Mouse (Mus musculus): Measurements from ENCODE around the gene Smok2a.
"Not testable (repeated sequence)": the region's sequence is repeated elsewhere in the genome, so short reads cannot be mapped to it uniquely, and the experiment has no call there.

Gene Smok2a

DNA sequence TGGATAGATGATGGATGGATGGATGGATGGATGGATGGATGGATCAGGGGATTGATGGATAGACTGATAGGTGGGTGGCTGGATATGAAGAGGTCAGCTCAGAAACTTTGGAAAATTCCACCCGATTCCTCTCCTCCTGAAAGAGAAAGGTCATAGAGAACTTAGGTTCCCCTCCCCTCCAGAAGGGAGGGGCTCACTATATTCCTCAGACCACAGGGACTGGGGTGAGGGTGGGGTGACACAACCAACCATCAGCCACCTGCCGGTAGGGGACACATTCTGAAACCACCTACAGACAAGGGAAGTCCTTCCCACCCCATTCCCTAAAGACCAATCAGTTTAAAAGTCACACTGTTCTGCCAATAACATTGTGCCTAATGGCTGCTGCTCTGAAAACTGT lies 14.5 kb upstream of the Smok2a start:
- in situ Hi-C loops (cut with MboI; ENCODE audit: low pct_unique_long_range_greater_than_20kb in 1 of 2, low sequenced_read_pairs in 2 of 2, unreplicated experiment in 1 of 2): loop anchor here (5.0 kb wide), 1 partner anchor 306 kb away; no protein-coding TSS in a partner anchor

DNA sequence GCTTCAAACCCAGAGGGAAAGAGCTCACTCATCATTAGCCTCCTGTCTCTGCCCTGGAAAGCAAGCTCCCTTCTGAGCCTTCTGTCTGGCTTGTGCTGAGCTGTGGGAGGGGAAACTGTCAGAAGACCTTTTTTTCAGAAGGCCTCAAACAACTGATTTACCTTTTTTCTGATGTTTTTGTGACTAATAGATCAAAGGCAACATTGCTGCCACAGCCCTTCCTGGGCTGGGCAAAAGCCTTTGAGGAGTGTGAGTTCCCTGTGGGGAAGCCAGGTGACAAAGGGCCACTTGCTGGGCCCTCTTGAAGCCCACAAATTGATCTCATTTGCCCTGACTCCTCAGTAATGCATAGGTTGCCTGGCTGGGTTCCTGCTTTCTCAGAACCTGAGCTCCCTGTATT lies 12.5 kb upstream of the Smok2a start:
- in situ Hi-C loops (cut with MboI; ENCODE audit: low pct_unique_long_range_greater_than_20kb in 1 of 2, low sequenced_read_pairs in 2 of 2, unreplicated experiment in 1 of 2): loop anchor here (5.0 kb wide), 1 partner anchor 304 kb away; no protein-coding TSS in a partner anchor

- in situ Hi-C loops (cut with MboI; ENCODE audit: low pct_unique_long_range_greater_than_20kb in 1 of 2, low sequenced_read_pairs in 2 of 2, unreplicated experiment in 1 of 2): no loop called here
These were observed 8.7 kb upstream of the Smok2a start for GRCm38 (mm10) chr17:13212136-13212850.

- in situ Hi-C loops (cut with MboI; ENCODE audit: low pct_unique_long_range_greater_than_20kb in 1 of 2, low sequenced_read_pairs in 2 of 2, unreplicated experiment in 1 of 2): no loop called here
These were observed 6.8 kb upstream of the Smok2a start for GRCm38 (mm10) chr17:13214169-13214568.

DNA sequence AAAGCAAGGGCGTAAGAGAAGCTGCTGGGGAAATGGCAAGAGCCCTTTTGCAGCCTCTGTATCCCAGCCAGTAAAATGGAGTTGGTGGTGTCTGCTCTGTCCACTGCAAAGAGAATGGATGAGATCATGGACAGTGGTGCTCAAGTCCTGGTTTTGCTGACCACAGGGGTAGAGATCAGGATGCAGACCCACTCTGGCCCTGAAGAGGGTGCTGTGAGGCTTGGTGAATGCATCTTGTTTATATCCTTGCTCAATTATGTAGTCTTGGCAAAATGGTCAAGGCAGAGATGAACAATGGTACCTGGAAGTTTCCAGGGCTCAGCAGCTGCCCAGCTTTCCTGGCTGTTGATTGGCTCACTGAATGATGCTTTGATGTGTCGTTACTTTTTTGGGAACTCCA lies 5.4 kb upstream of the Smok2a start:
- in situ Hi-C loops (cut with MboI; ENCODE audit: low pct_unique_long_range_greater_than_20kb in 1 of 2, low sequenced_read_pairs in 2 of 2, unreplicated experiment in 1 of 2): no loop called here

- in situ Hi-C loops (cut with MboI; ENCODE audit: low pct_unique_long_range_greater_than_20kb in 1 of 2, low sequenced_read_pairs in 2 of 2, unreplicated experiment in 1 of 2): not testable (repeated sequence)
These were observed 933 bp downstream of the Smok2a start for GRCm38 (mm10) chr17:13221921-13222320.

GRCm38 (mm10) chr17:13229957-13230356 lies 9.0 kb downstream of the Smok2a start, which contains the start of gene Smok2b:
Smok2b (plus strand) TSS chr17:13230257.
- in situ Hi-C loops (cut with MboI; ENCODE audit: low pct_unique_long_range_greater_than_20kb in 1 of 2, low sequenced_read_pairs in 2 of 2, unreplicated experiment in 1 of 2): not testable (repeated sequence)

DNA sequence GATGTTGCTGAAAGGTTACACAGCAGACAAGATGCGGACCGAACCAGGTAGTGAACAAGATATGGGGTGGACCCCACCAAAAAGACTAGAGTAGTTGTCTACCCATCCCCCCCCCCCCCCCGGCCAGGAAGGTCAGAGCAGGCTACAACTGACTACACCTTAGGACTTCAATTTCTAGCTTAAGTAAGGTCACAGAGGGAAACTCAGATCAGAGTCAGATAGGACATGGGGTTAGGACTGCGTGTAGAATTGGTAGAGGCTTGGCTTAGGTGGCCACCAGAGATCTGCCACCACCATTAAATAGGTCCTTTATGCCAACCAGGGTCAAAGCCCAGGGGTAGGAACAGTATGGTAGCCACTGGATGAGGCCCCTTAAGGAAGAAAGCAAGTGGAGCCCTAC lies 18.5 kb downstream of the Smok2a start:
- in situ Hi-C loops (cut with MboI; ENCODE audit: low pct_unique_long_range_greater_than_20kb in 1 of 2, low sequenced_read_pairs in 2 of 2, unreplicated experiment in 1 of 2): not testable (repeated sequence)

- in situ Hi-C loops (cut with MboI; ENCODE audit: low pct_unique_long_range_greater_than_20kb in 1 of 2, low sequenced_read_pairs in 2 of 2, unreplicated experiment in 1 of 2): not testable (repeated sequence)
These were observed 20.1 kb downstream of the Smok2a start for GRCm38 (mm10) chr17:13240807-13241727.

DNA sequence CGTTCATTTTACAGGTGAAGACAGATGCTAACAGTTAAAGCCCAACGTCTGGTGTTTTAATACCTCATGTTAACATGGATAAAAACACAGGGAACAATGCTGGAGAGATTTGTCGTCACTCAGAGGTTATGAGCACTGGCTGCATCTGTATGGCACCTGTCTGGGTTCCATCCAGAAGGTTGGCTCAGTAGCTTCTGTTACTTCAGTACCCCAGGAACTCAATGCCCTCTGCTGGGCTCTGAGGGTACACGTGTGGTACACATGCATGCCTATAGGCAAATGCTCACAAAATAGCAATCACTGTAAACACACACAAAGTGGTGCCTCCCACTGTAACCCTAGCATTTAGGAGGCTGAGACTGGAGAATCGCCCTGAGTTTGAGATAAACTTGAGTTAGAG lies 33.8 kb downstream of the Smok2a start:
- in situ Hi-C loops (cut with MboI; ENCODE audit: low pct_unique_long_range_greater_than_20kb in 1 of 2, low sequenced_read_pairs in 2 of 2, unreplicated experiment in 1 of 2): not testable (repeated sequence)

Measured in mouse embryonic stem cell (cell line).